28 mouse cellular contexts compared by ENCODE assay signal in genomic region chr1:169086032-169086431, GRCm38 (mm10).
DNase-seq lines count a peak whose midpoint lies in the region; ATAC-seq and TF ChIP-seq lines count a peak whose summit lies in the region.
"Had no signal": no experiment of that assay in that cellular context is flagged by ENCODE, and none has a peak within 500 bp of the region (broad histone marks: within the 10 kb centered on the region; RNA-seq: fewer than 3 reads in every experiment).

No protein-coding gene starts in this region.

- no peak overlapping the region for H3K4me2 ChIP-seq in midbrain, embryonic 11.5 days
- H3K4me2 ChIP-seq in midbrain, embryonic 13.5 days (replicated peaks), result no peak overlapping the region
- H3K4me2 ChIP-seq in forebrain, embryonic 12.5 days, result no peak overlapping the region
- H3K4me2 ChIP-seq in forebrain, postnatal 0 days (ENCODE audit: low read depth), result no peak overlapping the region
- H3K4me2 ChIP-seq: embryonic facial prominence, embryonic 12.5 days; heart, embryonic 15.5 days; kidney, embryonic 15.5 days; liver, embryonic 13.5 days; midbrain, embryonic 15.5 days had no signal

- no peak overlapping the region for H3K27ac ChIP-seq in midbrain, embryonic 11.5 days (ENCODE audit: low read depth, low read length)
- no peak overlapping the region for H3K27ac ChIP-seq in midbrain, embryonic 13.5 days
- H3K27ac ChIP-seq in forebrain, embryonic 12.5 days, result no peak overlapping the region
- no peak overlapping the region for H3K27ac ChIP-seq in forebrain, postnatal 0 days (ENCODE audit: low read depth, low read length)
- H3K27ac ChIP-seq: embryonic facial prominence, embryonic 12.5 days; heart, embryonic 15.5 days; kidney, embryonic 15.5 days; liver, embryonic 13.5 days; midbrain, embryonic 15.5 days had no signal

- no peaks in the 10 kb centered on the region for H3K9me3 ChIP-seq in midbrain, embryonic 11.5 days (ENCODE audit: control insufficient read depth, low read length)
- no peaks in the 10 kb centered on the region for H3K9me3 ChIP-seq in midbrain, embryonic 13.5 days
- H3K9me3 ChIP-seq in forebrain, embryonic 12.5 days, result no peaks in the 10 kb centered on the region
- no peaks in the 10 kb centered on the region for H3K9me3 ChIP-seq in forebrain, postnatal 0 days (ENCODE audit: low read length)
- H3K9me3 ChIP-seq: embryonic facial prominence, embryonic 12.5 days; heart, embryonic 15.5 days; kidney, embryonic 15.5 days; liver, embryonic 13.5 days; midbrain, embryonic 15.5 days had no signal

- H3K36me3 ChIP-seq in midbrain, embryonic 11.5 days (ENCODE audit: control insufficient read depth, insufficient read depth, low read length), result no peaks in the 10 kb centered on the region
- H3K36me3 ChIP-seq in midbrain, embryonic 13.5 days, result no peaks in the 10 kb centered on the region
- no peaks in the 10 kb centered on the region for H3K36me3 ChIP-seq in forebrain, embryonic 12.5 days (replicated peaks)
- H3K36me3 ChIP-seq in forebrain, postnatal 0 days (ENCODE audit: insufficient read depth), result no peaks in the 10 kb centered on the region
- H3K36me3 ChIP-seq: embryonic facial prominence, embryonic 12.5 days; heart, embryonic 15.5 days; kidney, embryonic 15.5 days; liver, embryonic 13.5 days; midbrain, embryonic 15.5 days had no signal

- no peak for TF ChIP-seq CTCF in forebrain, postnatal 0 days (IDR thresholded peaks at IDR 0.05; ENCODE audit: low read depth)

- no peak overlapping the region for H3K4me3 ChIP-seq in midbrain, embryonic 11.5 days (ENCODE audit: low read depth, low read length)
- no peak overlapping the region for H3K4me3 ChIP-seq in midbrain, embryonic 13.5 days (replicated peaks)
- no peak overlapping the region for H3K4me3 ChIP-seq in forebrain, embryonic 12.5 days (replicated peaks)
- H3K4me3 ChIP-seq in forebrain, postnatal 0 days (ENCODE audit: low read depth, low read length), result no peak overlapping the region
- H3K4me3 ChIP-seq: embryonic facial prominence, embryonic 12.5 days; heart, embryonic 15.5 days; kidney, embryonic 15.5 days; liver, embryonic 13.5 days; megakaryocyte, embryonic 14.5 days; midbrain, embryonic 15.5 days had no signal

- no peak overlapping the region for H3K9ac ChIP-seq in midbrain, embryonic 11.5 days (ENCODE audit: low read length)
- no peak overlapping the region for H3K9ac ChIP-seq in midbrain, embryonic 13.5 days (replicated peaks)
- H3K9ac ChIP-seq in forebrain, embryonic 12.5 days, result no peak overlapping the region
- H3K9ac ChIP-seq in forebrain, postnatal 0 days, result no peak overlapping the region
- H3K9ac ChIP-seq: embryonic facial prominence, embryonic 12.5 days; heart, embryonic 15.5 days; kidney, embryonic 15.5 days; liver, embryonic 13.5 days; midbrain, embryonic 15.5 days had no signal

- DNase-seq in cerebellum, postnatal 14 days, result peak; percentile 27 to 49
- no peak for DNase-seq in cerebellum, postnatal 4 days (ENCODE audit: low spot score in 2 of 2)
- peak; percentile 26 for DNase-seq in midbrain, embryonic 11.5 days (ENCODE audit: low spot score, missing footprints)
- DNase-seq in forebrain, postnatal 0 days, result no peak
- DNase-seq in frontal cortex, postnatal 25 days (ENCODE audit: low spot score in 2 of 2), result no peak
- DNase-seq in B cell, adult 2 months, result no peak
- DNase-seq: adrenal gland, postnatal 10 days; cerebellum, adult 11-12 months; cerebellum, postnatal 25 days; gastrocnemius, postnatal 10 days; kidney, adult 18-20 months; kidney, postnatal 25 days; liver, embryonic 13.5 days; lung, adult 18-20 months; lung, postnatal 4 days; right cerebral cortex, postnatal 14 days; spleen, adult 18-20 months; thymus, postnatal 36 days had no signal

- ATAC-seq in midbrain, embryonic 11.5 days (ENCODE audit: low FRiP score), result no peak
- no peak for ATAC-seq in midbrain, embryonic 13.5 days
- ATAC-seq in forebrain, embryonic 12.5 days (ENCODE audit: low FRiP score), result peak; percentile 64; the same call in 1 of the 2 replicates
- peak; percentile 73 for ATAC-seq in forebrain, postnatal 0 days
- ATAC-seq: inflammation-experienced regulatory T-cells, adult 6 months; lung, postnatal 0 days; midbrain, embryonic 15.5 days; Patski had no signal

- H3K4me1 ChIP-seq in midbrain, embryonic 11.5 days (ENCODE audit: control insufficient read depth, insufficient read depth, low read length), result no peaks in the 10 kb centered on the region
- no peaks in the 10 kb centered on the region for H3K4me1 ChIP-seq in midbrain, embryonic 13.5 days (replicated peaks)
- H3K4me1 ChIP-seq in forebrain, embryonic 12.5 days, result peaks cover 4% of the 10 kb centered on the region; the same call in 1 of the 2 replicates
- H3K4me1 ChIP-seq in forebrain, postnatal 0 days (ENCODE audit: insufficient read depth), result no peaks in the 10 kb centered on the region
- H3K4me1 ChIP-seq: embryonic facial prominence, embryonic 12.5 days; heart, embryonic 15.5 days; kidney, embryonic 15.5 days; liver, embryonic 13.5 days; megakaryocyte, embryonic 14.5 days; midbrain, embryonic 15.5 days had no signal

- H3K27me3 ChIP-seq in midbrain, embryonic 11.5 days (ENCODE audit: control insufficient read depth, insufficient read depth, low read length), result no peaks in the 10 kb centered on the region
- no peaks in the 10 kb centered on the region for H3K27me3 ChIP-seq in midbrain, embryonic 13.5 days
- H3K27me3 ChIP-seq in forebrain, embryonic 12.5 days, result no peaks in the 10 kb centered on the region
- no peaks in the 10 kb centered on the region for H3K27me3 ChIP-seq in forebrain, postnatal 0 days (ENCODE audit: insufficient read depth, low read length)
- H3K27me3 ChIP-seq: embryonic facial prominence, embryonic 12.5 days; heart, embryonic 15.5 days; kidney, embryonic 15.5 days; liver, embryonic 13.5 days; megakaryocyte, embryonic 14.5 days; midbrain, embryonic 15.5 days; Patski had no signal

- 58% methylated on average over 3 of the region's 3 CpGs for WGBS in midbrain, embryonic 11.5 days
- 56% methylated on average over 3 of the region's 3 CpGs for WGBS in midbrain, embryonic 13.5 days
- 17% methylated on average over 3 of the region's 3 CpGs for WGBS in forebrain, embryonic 12.5 days
- 12% methylated on average over 3 of the region's 3 CpGs for WGBS in forebrain, postnatal 0 days

Comparison
In these comparisons a context has a peak if more than half of its experiments do, and no peak if none do; other contexts are left out.
1. DNase-seq: peak in cerebellum, postnatal 14 days (2 of 2) and midbrain, embryonic 11.5 days (single experiment); none in cerebellum, postnatal 4 days (0 of 2), forebrain, postnatal 0 days (single experiment), frontal cortex, postnatal 25 days (0 of 2) and B cell, adult 2 months (0 of 2).
2. ATAC-seq: peak in forebrain, embryonic 12.5 days (single experiment) and forebrain, postnatal 0 days (single experiment); none in midbrain, embryonic 11.5 days (single experiment) and midbrain, embryonic 13.5 days (single experiment).